ENCODE assay signal across 8 mouse cellular contexts in genomic region chr12:12420423-12420822, GRCm38 (mm10).
DNase-seq lines count a peak whose midpoint lies in the region; ATAC-seq and TF ChIP-seq lines count a peak whose summit lies in the region.

No protein-coding gene starts in this region.

- H3K4me2 ChIP-seq in midbrain, embryonic 11.5 days = no peak overlapping the region
- H3K4me2 ChIP-seq in intestine, postnatal 0 days (replicated peaks; ENCODE audit: low read depth) = no peak overlapping the region

- no peaks in the 10 kb centered on the region for H3K9me3 ChIP-seq in midbrain, embryonic 10.5 days (replicated peaks)
- H3K9me3 ChIP-seq in midbrain, embryonic 11.5 days (ENCODE audit: control insufficient read depth, low read length) = no peaks in the 10 kb centered on the region
- no peaks in the 10 kb centered on the region for H3K9me3 ChIP-seq in intestine, postnatal 0 days (ENCODE audit: control insufficient read depth)

- DNase-seq in heart, adult 11 months = peak; percentile 73
- no peak for DNase-seq in heart, postnatal 14 days
- DNase-seq in midbrain, embryonic 10.5 days (ENCODE audit: low spot score) = no peak
- DNase-seq in midbrain, embryonic 11.5 days (ENCODE audit: low spot score, missing footprints) = no peak
- DNase-seq in thymus, postnatal 10 days (ENCODE audit: low spot score in 2 of 2) = no peak
- DNase-seq in thymus, postnatal 4 days = no peak

- no peaks in the 10 kb centered on the region for H3K36me3 ChIP-seq in midbrain, embryonic 10.5 days
- H3K36me3 ChIP-seq in midbrain, embryonic 11.5 days (ENCODE audit: control insufficient read depth, insufficient read depth, low read length) = no peaks in the 10 kb centered on the region
- H3K36me3 ChIP-seq in intestine, postnatal 0 days (ENCODE audit: control insufficient read depth, insufficient read depth) = no peaks in the 10 kb centered on the region

- peaks cover 12% of the 10 kb centered on the region for H3K4me1 ChIP-seq in midbrain, embryonic 10.5 days
- no peaks in the 10 kb centered on the region for H3K4me1 ChIP-seq in midbrain, embryonic 11.5 days (ENCODE audit: control insufficient read depth, insufficient read depth, low read length)
- no peaks in the 10 kb centered on the region for H3K4me1 ChIP-seq in intestine, postnatal 0 days (replicated peaks; ENCODE audit: control insufficient read depth, insufficient read depth, low read length)

- no peak overlapping the region for H3K4me3 ChIP-seq in midbrain, embryonic 10.5 days
- no peak overlapping the region for H3K4me3 ChIP-seq in midbrain, embryonic 11.5 days (ENCODE audit: low read depth, low read length)
- no peak overlapping the region for H3K4me3 ChIP-seq in intestine, postnatal 0 days (ENCODE audit: low read depth, low read length)

- intact Hi-C loops in heart, postnatal 14 days (cut with DNase I) = loop anchor here (1.0 kb wide), 1 partner anchor 202 kb away; no protein-coding TSS in a partner anchor

- no peak overlapping the region; the same call in 1 of the 2 replicates for H3K9ac ChIP-seq in midbrain, embryonic 11.5 days (ENCODE audit: low read length)
- no peak overlapping the region for H3K9ac ChIP-seq in intestine, postnatal 0 days (ENCODE audit: low read depth, low read length)

- H3K27ac ChIP-seq in midbrain, embryonic 10.5 days (replicated peaks) = peak overlapping the region; percentile 91
- no peak overlapping the region for H3K27ac ChIP-seq in midbrain, embryonic 11.5 days (ENCODE audit: low read depth, low read length)
- no peak overlapping the region for H3K27ac ChIP-seq in intestine, postnatal 0 days (ENCODE audit: low read depth, low read length)

- TF ChIP-seq CTCF in intestine, postnatal 0 days (IDR thresholded peaks at IDR 0.05; ENCODE audit: low read depth) = no peak

- ATAC-seq in midbrain, embryonic 11.5 days (ENCODE audit: low FRiP score) = no peak
- peak; percentile 25; the same call in 1 of the 2 replicates for ATAC-seq in intestine, postnatal 0 days
- no peak for ATAC-seq in monocyte, adult 5-6 weeks (replicated peaks; ENCODE audit: insufficient number of reproducible peaks, low FRiP score, low TSS enrichment, poor library complexity, severe bottlenecking)

- peaks cover 10% of the 10 kb centered on the region; the same call in 1 of the 2 replicates for H3K27me3 ChIP-seq in midbrain, embryonic 10.5 days (ENCODE audit: low read depth, poor library complexity, severe bottlenecking)
- H3K27me3 ChIP-seq in midbrain, embryonic 11.5 days (ENCODE audit: control insufficient read depth, insufficient read depth, low read length) = no peaks in the 10 kb centered on the region
- H3K27me3 ChIP-seq in intestine, postnatal 0 days (replicated peaks; ENCODE audit: control insufficient read depth, insufficient read depth, low read length) = no peaks in the 10 kb centered on the region

- 7% methylated on average over 2 of the region's 2 CpGs for WGBS in midbrain, embryonic 10.5 days
- WGBS in midbrain, embryonic 11.5 days = 8% methylated on average over 2 of the region's 2 CpGs
- 4% methylated on average over 2 of the region's 2 CpGs for WGBS in intestine, postnatal 0 days
